Mouse (Mus musculus) erythroblast, embryonic 14.5 days (primary cell): ENCODE results near the gene Nav2.

Source experiments
- GATA1 ChIP-seq: IDR thresholded peaks from 2 replicates; pipeline ENCODE4 v1.6.1; 2012; ENCODE audit warnings: low read length, inconsistent platforms, mixed read lengths
- TAL1 ChIP-seq: IDR thresholded peaks from 3 replicates; pipeline ENCODE4 v1.6.1; 2012; ENCODE audit warnings: low read length, inconsistent platforms, mixed read lengths

GRCm38 (mm10) chr7:48883525-48884265 lies 24.8 kb upstream of the Nav2 start:
- TF ChIP-seq GATA1 (no peak), TAL1 (no peak)
